Mouse (Mus musculus) bone marrow macrophage, adult 2 months (primary cell): ENCODE measurements at regions not wholly inside any gene's neighbourhood (a gene's known extent, or its start where the extent isn't known, plus 50 kb on each side); places are given as distances from the start of the nearest gene placed in this dataset.

Experiments
- H3K27ac ChIP-seq: 2 replicates; pipeline ENCODE4 v1.5.1; 2012; ENCODE audit warnings: low read depth, low read length; ENCODE audit not compliant: insufficient read depth
- H3K4me1 ChIP-seq: 2 replicates; pipeline ENCODE4 v1.6.1; 2012; ENCODE audit warnings: low read length; ENCODE audit not compliant: control insufficient read depth, insufficient read depth
- H3K4me3 ChIP-seq: 2 replicates; pipeline ENCODE4 v1.5.1; 2012; ENCODE audit warnings: mild to moderate bottlenecking, low read length, moderate library complexity; ENCODE audit not compliant: insufficient read depth
- CTCF ChIP-seq: IDR thresholded peaks from 2 replicates; pipeline ENCODE4 v1.5.1; 2012; ENCODE audit warnings: low read depth, mild to moderate bottlenecking, low read length, moderate library complexity
- POLR2A ChIP-seq: IDR thresholded peaks from 2 replicates; pipeline ENCODE4 v1.6.1; 2012; ENCODE audit warnings: mild to moderate bottlenecking, low read depth, low read length, borderline replicate concordance

DNA sequence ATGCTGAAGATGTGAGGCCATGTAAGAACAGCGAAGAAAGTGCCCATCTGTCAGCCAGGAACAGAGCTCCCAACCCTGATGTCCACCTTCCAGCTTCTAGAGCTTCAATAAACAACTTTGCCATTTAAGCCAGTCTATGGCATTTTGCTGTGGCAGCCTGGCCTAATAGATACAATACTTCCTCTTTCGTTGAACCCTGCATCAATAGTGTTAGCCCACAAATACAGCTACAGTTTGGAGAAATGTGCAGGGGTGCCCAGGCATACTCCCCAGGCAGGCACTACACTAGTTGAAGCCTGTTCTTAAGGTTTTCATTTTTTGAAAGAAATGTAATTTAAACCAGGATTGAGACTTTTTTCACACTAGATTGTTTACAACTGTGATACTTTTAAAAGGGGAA lies 199.9 kb upstream of the Rnd3 start:
- no peak for TF ChIP-seq CTCF
- no peak for TF ChIP-seq POLR2A
- H3K4me1 ChIP-seq = no peaks in the 10 kb centered on the region
- H3K4me3 ChIP-seq = no peak overlapping the region
- H3K27ac ChIP-seq = no peak overlapping the region

DNA sequence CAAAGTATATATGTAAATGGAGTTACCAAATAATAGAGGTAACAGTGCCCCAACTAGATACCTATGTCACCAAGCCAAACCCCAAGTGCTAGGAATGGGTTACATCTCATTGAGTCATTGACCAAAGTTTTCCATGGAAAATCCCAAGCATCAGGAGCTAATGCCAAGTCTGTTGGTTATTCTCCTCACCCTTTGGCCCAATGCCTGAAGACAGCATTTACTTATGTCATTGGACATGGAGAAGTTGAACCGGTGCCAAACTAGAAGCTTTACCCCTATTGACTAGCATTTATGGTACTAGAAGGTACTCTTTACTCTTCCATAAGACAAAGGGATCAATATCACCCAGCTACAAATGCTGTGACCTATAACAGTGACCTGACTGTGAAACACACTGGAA lies 198.2 kb upstream of the Rnd3 start:
- TF ChIP-seq CTCF (no peak), POLR2A (no peak)
- Histone ChIP-seq H3K4me1 (no peaks in the 10 kb centered on the region), H3K27ac (no peak overlapping the region), H3K4me3 (no peak overlapping the region)

DNA sequence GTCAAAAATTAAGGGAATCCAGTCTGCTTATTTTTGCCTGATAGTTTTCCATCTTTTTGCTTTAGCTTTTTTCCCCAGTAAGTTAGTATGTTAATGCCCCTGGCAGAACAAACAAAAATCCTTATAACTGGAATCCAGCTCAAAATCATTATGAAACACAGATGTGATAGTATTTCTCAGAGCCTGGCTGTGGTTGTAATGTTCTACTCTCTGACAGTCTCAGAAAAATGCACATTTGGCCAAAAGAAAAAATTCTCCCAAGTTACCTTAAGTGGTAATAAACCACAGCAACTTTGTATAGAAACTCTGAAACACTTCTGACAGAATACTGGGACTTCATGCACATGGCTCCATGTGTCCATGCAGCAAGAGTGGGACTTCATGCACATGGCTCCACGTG lies 193.5 kb upstream of the Rnd3 start:
- H3K4me3 ChIP-seq = no peak overlapping the region
- no peak overlapping the region for H3K27ac ChIP-seq
- TF ChIP-seq POLR2A = no peak
- no peak for TF ChIP-seq CTCF
- H3K4me1 ChIP-seq = no peaks in the 10 kb centered on the region

DNA sequence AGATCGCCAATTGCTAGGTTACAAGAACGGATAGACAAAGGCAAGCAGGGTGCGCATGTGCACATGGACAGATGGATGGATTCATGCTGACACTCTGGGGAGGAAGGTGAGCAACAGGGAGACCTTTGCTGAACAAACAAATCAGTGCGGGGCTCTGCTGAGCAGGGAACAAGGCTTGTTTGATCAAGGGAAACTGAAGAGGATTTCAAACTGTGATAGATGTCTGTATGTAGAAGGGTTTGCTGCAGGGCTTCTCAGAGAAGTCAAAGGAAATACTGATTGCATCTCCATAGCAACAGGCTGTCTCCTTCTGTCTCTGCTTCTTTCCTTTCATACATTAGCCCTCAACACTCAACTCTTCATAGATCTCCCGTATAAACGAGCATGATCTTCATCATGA lies 185.5 kb upstream of the Rnd3 start:
- TF ChIP-seq CTCF (no peak), POLR2A (no peak)
- H3K4me3 ChIP-seq = no peak overlapping the region
- H3K4me1 ChIP-seq = no peaks in the 10 kb centered on the region
- H3K27ac ChIP-seq = no peak overlapping the region

DNA sequence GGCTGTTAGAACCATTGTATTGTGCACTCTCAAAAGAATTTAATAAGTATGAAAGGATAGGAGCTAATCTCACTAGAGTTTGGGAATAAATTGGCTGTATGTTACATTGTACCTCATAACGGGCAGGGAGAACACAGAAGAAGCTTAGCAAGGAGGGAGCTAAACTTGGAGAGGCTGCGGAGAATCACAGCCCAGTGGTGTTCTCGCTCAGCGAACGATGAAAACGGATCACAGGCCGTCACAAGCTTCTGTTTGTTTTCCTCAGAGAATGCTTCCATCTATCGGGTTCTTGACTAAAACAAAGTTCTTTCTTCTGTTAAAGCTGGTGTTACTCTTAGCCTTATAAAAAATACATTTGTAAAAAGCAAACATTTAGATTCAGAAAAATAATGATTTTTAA lies 178.2 kb upstream of the Rnd3 start:
- H3K4me1 ChIP-seq = no peaks in the 10 kb centered on the region
- TF ChIP-seq CTCF (no peak), POLR2A (no peak)
- no peak overlapping the region for H3K4me3 ChIP-seq
- H3K27ac ChIP-seq = no peak overlapping the region

DNA sequence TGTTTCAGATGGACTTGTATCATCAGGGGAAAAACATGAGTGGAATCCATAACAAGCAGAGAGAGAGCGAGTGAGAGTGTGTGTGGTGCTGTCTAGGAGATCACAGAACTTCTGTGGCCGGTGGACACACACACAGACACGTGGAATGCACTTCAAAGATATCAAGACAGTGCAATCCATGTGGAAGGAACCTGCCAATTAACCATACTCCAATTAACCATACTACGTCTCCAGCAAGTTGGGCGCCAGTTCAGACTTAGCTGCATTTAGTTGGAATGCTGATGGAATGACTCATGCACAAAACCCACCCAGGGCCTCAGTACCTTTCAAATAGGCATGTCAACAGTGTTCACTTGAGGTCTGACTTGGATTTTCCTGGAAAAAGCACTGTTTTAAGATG lies 172.8 kb upstream of the Rnd3 start:
- no peak for TF ChIP-seq POLR2A
- no peak for TF ChIP-seq CTCF
- H3K4me1 ChIP-seq = no peaks in the 10 kb centered on the region
- no peak overlapping the region for H3K4me3 ChIP-seq
- no peak overlapping the region for H3K27ac ChIP-seq

DNA sequence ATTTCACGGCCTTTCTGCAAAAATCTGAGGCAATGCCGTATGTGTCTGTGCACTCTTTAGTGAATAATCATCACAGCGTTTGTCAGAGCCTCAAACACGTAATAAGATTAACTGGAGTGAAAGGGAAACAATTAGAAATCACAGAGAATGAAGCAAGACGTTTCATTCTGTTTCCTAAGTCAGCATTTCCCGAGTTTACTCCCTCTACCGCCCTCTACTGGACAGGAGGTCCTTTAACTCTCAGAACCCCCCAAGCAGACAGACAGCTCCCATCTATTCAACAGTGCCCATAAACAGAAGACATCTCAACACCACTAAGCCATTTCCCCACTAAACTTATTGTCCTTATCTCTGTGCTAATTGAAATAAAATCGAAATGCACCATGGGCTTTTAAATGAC lies 167.5 kb upstream of the Rnd3 start:
- no peak overlapping the region for H3K4me3 ChIP-seq
- no peak overlapping the region for H3K27ac ChIP-seq
- peaks cover 9% of the 10 kb centered on the region for H3K4me1 ChIP-seq
- no peak for TF ChIP-seq POLR2A
- TF ChIP-seq CTCF = no peak

DNA sequence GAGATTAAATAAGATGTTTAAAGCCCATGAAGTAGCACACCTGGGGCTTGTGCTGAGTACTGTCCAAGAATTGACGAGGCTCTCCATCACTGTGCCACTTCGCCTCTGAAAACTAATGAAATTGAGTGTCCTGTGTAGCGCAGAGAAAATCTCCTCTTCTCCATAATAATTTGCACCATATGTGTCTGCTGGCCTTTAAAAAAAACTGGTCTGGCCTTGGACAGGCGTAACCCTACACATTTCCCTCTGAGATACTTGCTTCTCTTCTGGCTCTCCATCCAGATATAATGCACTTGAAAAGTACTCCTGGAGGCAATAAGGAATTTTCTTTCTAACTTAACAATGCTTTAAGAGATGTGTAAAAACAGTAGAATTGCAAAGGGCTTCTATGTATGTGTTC lies 164.5 kb upstream of the Rnd3 start:
- TF ChIP-seq POLR2A (no peak), CTCF (no peak)
- Histone ChIP-seq H3K4me3 (no peak overlapping the region), H3K27ac (no peak overlapping the region), H3K4me1 (peaks cover 9% of the 10 kb centered on the region)

DNA sequence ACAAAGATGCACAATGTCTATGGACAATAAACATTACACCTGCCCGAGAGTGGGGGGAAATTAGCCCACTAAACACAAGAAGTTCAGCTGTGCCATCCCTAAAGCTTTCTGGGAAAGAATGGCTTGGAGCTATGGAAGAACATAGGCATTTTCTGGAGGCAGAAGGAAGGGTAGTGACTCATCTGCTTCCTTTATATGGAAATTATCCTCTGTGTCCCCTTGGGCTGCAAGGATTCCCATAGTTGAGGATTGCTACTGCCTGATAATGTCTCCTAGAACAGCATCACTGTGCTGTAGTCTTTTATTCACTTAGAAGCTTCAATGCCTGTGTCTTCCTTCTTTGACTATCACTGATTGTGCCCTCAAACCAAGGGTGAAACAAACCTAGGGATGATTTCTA lies 157.3 kb upstream of the Rnd3 start:
- Histone ChIP-seq H3K27ac (no peak overlapping the region), H3K4me3 (no peak overlapping the region), H3K4me1 (peaks cover 7% of the 10 kb centered on the region)
- TF ChIP-seq CTCF = no peak
- no peak for TF ChIP-seq POLR2A

DNA sequence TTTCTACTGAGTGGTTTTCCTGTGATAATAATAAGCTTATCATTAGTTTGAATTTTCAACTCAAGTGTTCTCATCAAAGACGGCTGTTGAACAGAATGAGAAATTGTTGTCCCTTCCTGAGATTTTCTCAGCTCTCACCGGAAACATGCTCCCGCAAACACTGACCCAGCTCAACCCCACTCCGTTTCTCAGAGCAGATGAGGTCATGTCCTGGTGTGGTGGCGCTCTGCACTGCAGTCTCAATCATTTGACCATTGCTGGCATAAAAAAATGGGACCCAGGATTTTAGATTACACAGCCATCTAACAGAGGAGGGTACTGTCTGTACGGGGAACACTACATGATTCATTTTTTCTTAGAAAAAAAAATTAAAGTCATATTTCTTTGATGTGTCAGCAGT lies 156.5 kb upstream of the Rnd3 start:
- Histone ChIP-seq H3K27ac (no peak overlapping the region), H3K4me3 (no peak overlapping the region), H3K4me1 (peaks cover 7% of the 10 kb centered on the region)
- no peak for TF ChIP-seq POLR2A
- no peak for TF ChIP-seq CTCF

DNA sequence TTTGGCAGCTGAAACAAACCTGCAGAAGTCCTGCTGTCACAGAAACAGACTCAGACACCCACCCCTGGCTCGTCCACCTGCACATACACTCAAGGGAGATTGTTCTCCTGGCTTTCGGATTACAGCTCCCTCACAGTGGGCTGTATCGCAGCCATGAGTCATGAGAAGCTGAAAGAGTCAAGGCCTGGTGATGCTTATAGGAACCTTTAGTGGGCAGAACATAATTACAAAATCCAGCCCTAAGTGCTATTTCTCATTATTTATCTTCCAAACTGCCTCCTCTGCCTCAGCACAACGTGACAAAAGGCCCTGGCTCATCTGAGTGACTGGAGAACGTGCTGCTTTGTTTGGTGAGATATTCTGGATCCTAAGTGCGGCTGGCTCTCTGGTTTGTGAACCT lies 155.8 kb upstream of the Rnd3 start:
- Histone ChIP-seq H3K4me3 (no peak overlapping the region), H3K27ac (no peak overlapping the region), H3K4me1 (peaks cover 7% of the 10 kb centered on the region)
- TF ChIP-seq POLR2A (no peak), CTCF (no peak)
